Mouse (Mus musculus) midbrain, embryonic 16.5 days (tissue): ENCODE data around the gene Lsm2. TPM values are rescaled to one million over a fixed set of nuclear protein-coding genes. Genes with fewer than 3 reads are reported as not detected.
"Not testable (repeated sequence)": the region's sequence is repeated elsewhere in the genome, so short reads cannot be mapped to it uniquely, and the experiment has no call there.

ENCODE experiments used
- ATAC-seq: fragments of 200-750 bp; cut with Nextera tagmentation; 2 replicates; pipeline ENCODE4 v1.8.0; 2017; ENCODE audit warnings: moderate TSS enrichment
- H3K27ac ChIP-seq: fragments of 300-500 bp; sonication (generic); 2 replicates; pipeline ENCODE4 v1.5.1; 2014; ENCODE audit warnings: mild to moderate bottlenecking, low read length, mixed read lengths
- H3K27me3 ChIP-seq: fragments of 300-500 bp; sonication (generic); 2 replicates; pipeline ENCODE4 v1.6.1; 2014; ENCODE audit warnings: low read depth, low read length, mixed read lengths; ENCODE audit not compliant: control insufficient read depth, insufficient read depth
- H3K36me3 ChIP-seq: fragments of 300-500 bp; sonication (generic); 2 replicates; pipeline ENCODE4 v1.6.1; 2014; ENCODE audit warnings: mild to moderate bottlenecking, low read length, moderate library complexity, mixed read lengths; ENCODE audit not compliant: control insufficient read depth, insufficient read depth
- H3K4me1 ChIP-seq: fragments of 300-500 bp; sonication (generic); 2 replicates; pipeline ENCODE4 v1.6.1; 2014; ENCODE audit warnings: mild to moderate bottlenecking, low read length, mixed read lengths; ENCODE audit not compliant: control insufficient read depth, insufficient read depth
- H3K4me2 ChIP-seq: fragments of 300-500 bp; sonication (generic); 2 replicates; pipeline ENCODE4 v1.6.1; 2014; ENCODE audit warnings: mild to moderate bottlenecking, low read length, mixed read lengths
- H3K4me3 ChIP-seq: fragments of 300-500 bp; sonication (generic); 2 replicates; pipeline ENCODE4 v1.5.1; 2014; ENCODE audit warnings: low read depth, mild to moderate bottlenecking, low read length, moderate library complexity, mixed read lengths
- H3K9ac ChIP-seq: fragments of 300-500 bp; sonication (generic); 2 replicates; pipeline ENCODE4 v1.6.1; 2014; ENCODE audit warnings: low read depth, low read length, mixed read lengths
- H3K9me3 ChIP-seq: fragments of 300-500 bp; sonication (generic); replicated peaks from 2 replicates; pipeline ENCODE4 v1.6.1; 2014; ENCODE audit warnings: mild to moderate bottlenecking, low read length, mixed read lengths; ENCODE audit not compliant: control insufficient read depth, poor library complexity, severe bottlenecking
- WGBS: fragments of 180-500 bp; shearing (Covaris S2); extraction: QIAGEN DNeasy Blood & Tissue Kit; methylation state at CpG from one replicate; pipeline ENCODE4 v1.1.7; 2014; 5-methylcytosine and 5-hydroxymethylcytosine counted together
- polyA plus RNA-seq: library from polyadenylated mRNA; unstranded; fragments of >200 nt; fragmentation: Nextera tagmentation; extraction: Ambion mirVana; gene quantifications from 2 replicates; pipeline ENCODE4 v1.2.1, GENCODE M21; 2015

Lsm2 gene
- polyA plus RNA-seq, 1 experiment from 2014 or later = 97.2 TPM

- 97% methylated on average over 5 of the region's 5 CpGs for WGBS
- peaks cover 7% of the 10 kb centered on the region; the same call in 1 of the 2 replicates for H3K36me3 ChIP-seq
- no peak overlapping the region for H3K27ac ChIP-seq
Measured at GRCm38 (mm10) chr17:34946486-34947140, 35.0 kb upstream of the Lsm2 start.

GRCm38 (mm10) chr17:34947606-34948005 is 34.1 kb upstream of the Lsm2 start:
- Histone ChIP-seq H3K27ac (no peak overlapping the region), H3K36me3 (peaks cover 7% of the 10 kb centered on the region; the same call in 1 of the 2 replicates), H3K4me3 (no peak overlapping the region), H3K9ac (no peak overlapping the region), H3K4me2 (no peak overlapping the region), H3K9me3 (no peaks in the 10 kb centered on the region), H3K27me3 (no peaks in the 10 kb centered on the region), H3K4me1 (peaks cover 14% of the 10 kb centered on the region)
- no peak for ATAC-seq
- WGBS = 30% methylated on average over 8 of the region's 8 CpGs

More at GRCm38 (mm10) chr17:34946486-34947140, 35.0 kb upstream of the Lsm2 start:
- Histone ChIP-seq H3K4me2 (no peak overlapping the region), H3K9me3 (no peaks in the 10 kb centered on the region), H3K27me3 (no peaks in the 10 kb centered on the region), H3K9ac (no peak overlapping the region), H3K4me3 (no peak overlapping the region), H3K4me1 (peaks cover 14% of the 10 kb centered on the region)
- ATAC-seq = no peak

DNA sequence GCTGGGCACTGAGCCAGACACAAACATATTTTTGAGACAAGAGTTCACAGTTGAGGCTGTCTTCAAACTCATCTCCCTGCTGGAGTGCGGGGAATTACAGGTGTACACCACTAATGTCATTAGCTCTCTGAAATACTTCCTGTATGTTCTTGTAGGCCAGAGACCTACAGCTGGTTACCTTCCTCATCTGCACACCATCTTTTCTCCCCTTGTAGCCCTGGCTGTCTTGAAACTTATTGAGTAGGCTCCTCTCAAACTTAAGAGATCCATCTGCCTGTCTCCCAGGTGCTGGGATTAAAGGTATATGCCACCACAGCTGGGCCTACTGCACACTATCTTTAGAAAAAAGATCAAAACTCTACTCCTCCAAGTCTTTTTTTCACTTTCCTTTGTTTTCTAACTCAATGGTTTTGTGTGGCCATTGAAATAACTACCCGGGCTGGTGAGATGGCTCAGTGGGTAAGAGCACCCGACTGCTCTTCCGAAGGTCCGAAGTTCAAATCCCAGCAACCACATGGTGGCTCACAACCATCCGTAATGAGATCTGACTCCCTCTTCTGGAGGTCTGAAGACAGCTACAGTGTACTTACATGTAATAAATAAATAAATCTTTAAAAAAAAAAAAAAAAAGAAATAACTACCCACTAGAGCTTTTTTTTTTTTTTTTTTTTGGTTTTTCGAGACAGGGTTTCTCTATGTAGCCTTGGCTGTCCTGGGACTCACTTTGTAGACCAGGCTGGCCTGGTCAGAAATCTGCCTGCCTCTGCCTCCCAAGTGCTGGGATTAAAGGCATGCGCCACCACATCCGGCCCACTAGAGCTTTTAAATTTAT is 32.7 kb upstream of the Lsm2 start:
- peaks cover 14% of the 10 kb centered on the region for H3K4me1 ChIP-seq
- not testable (repeated sequence) for ATAC-seq, H3K9me3 ChIP-seq, H3K4me2 ChIP-seq, H3K36me3 ChIP-seq, H3K27ac ChIP-seq, H3K27me3 ChIP-seq, H3K9ac ChIP-seq, H3K4me3 ChIP-seq
- WGBS = 59% methylated on average over 9 of the region's 9 CpGs

DNA sequence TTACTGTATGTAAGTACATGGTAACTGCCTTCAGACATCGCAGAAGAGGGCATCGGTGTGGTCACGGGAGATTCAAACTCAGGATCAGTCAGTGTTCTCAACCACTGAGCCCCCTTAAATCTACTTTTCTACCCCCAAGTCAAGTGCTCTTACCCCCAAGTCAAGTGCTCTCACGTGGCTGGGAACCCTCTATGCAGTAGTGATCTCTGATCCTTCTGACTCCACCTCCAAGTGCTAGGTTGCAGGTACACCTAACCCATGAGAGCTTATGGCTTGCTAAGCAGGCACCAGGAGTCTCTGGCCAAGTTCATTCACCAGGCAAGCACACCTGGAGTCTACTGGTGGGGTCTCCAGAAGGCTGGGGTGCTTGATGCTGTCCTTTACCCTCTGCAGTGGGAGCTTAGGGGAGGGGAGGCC is 32.1 kb upstream of the Lsm2 start:
- Histone ChIP-seq H3K9ac (no peak overlapping the region), H3K4me1 (peaks cover 14% of the 10 kb centered on the region), H3K9me3 (no peaks in the 10 kb centered on the region), H3K4me3 (no peak overlapping the region), H3K27ac (no peak overlapping the region), H3K4me2 (no peak overlapping the region), H3K27me3 (no peaks in the 10 kb centered on the region), H3K36me3 (peaks cover 7% of the 10 kb centered on the region; the same call in 1 of the 2 replicates)
- ATAC-seq = no peak
- WGBS = 37% methylated on average over 4 of the region's 4 CpGs

DNA sequence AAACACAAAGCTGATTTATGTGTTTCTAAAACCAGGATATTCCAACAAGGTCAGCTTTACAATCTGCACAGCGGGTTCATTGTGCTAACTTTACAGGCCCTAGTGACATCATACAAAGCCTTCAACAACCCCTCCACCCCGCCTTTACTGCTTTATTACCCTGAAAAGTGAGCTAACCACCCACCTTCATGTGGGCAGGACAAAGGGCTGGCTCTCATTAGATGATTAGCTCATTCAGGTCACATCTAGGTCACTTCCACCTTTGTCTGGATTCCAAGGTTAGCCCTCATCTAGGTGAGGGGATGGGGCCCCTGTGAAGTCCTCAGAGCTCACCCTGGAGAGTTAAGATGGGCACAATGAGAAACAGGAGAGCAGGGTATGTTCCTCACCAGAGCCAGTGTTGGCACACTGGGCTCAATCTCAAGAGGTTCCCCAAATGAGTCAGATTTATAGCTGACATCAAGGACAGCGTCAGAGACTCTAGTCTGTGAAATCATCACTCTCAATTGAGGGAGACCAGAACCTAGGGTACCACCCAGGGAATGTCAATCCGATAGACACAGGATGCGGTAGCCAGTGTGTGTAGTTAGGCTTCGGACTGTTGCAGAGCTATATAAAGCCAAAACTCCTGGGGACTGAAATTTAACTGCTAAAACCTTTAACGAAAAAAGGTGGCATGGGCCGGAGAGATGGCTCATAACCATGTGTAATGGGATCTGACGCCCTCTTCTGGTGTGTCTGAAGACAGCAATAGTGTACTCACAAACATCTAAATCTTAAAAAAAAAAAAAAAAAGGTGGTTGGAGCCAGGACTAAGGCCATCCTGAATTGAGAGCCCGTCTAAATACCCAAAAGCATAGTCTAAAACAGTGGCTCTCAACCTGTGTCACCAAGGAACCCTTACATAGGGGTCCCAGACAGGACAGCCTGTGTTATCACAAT is 30.9 kb upstream of the Lsm2 start:
- Histone ChIP-seq H3K27ac (peak overlapping the region; percentile 91), H3K9me3 (no peaks in the 10 kb centered on the region), H3K36me3 (peaks cover 7% of the 10 kb centered on the region; the same call in 1 of the 2 replicates), H3K4me1 (peaks cover 14% of the 10 kb centered on the region), H3K4me2 (peak overlapping the region; percentile 98), H3K27me3 (no peaks in the 10 kb centered on the region), H3K9ac (peak overlapping the region; percentile 99), H3K4me3 (peak overlapping the region; percentile 94)
- 28% methylated on average over 10 of the region's 10 CpGs for WGBS
- no peak for ATAC-seq

GRCm38 (mm10) chr17:34951636-34952377 is 29.9 kb upstream of the Lsm2 start:
- Histone ChIP-seq H3K9me3 (no peaks in the 10 kb centered on the region), H3K4me3 (peak overlapping the region; percentile 94), H3K4me2 (peak overlapping the region; percentile 98), H3K36me3 (peaks cover 7% of the 10 kb centered on the region; the same call in 1 of the 2 replicates), H3K27me3 (no peaks in the 10 kb centered on the region), H3K4me1 (peaks cover 14% of the 10 kb centered on the region), H3K9ac (peak overlapping the region; percentile 99), H3K27ac (peak overlapping the region; percentile 91)
- under 1% methylated on average over 29 of the region's 29 CpGs for WGBS
- ATAC-seq = peak; percentile 4

GRCm38 (mm10) chr17:34952378-34953040 is 29.2 kb upstream of the Lsm2 start:
- WGBS = under 1% methylated on average over 23 of the region's 23 CpGs
- ATAC-seq = peak; percentile 87
- Histone ChIP-seq H3K9me3 (no peaks in the 10 kb centered on the region), H3K27ac (peak overlapping the region; percentile 91), H3K9ac (peak overlapping the region; percentile 99), H3K27me3 (no peaks in the 10 kb centered on the region), H3K4me2 (peak overlapping the region; percentile 98), H3K36me3 (peaks cover 7% of the 10 kb centered on the region; the same call in 1 of the 2 replicates), H3K4me1 (peaks cover 14% of the 10 kb centered on the region), H3K4me3 (peak overlapping the region; percentile 94)
